ENCODE assay signal across 40 mouse cellular contexts in the genomic region with DNA sequence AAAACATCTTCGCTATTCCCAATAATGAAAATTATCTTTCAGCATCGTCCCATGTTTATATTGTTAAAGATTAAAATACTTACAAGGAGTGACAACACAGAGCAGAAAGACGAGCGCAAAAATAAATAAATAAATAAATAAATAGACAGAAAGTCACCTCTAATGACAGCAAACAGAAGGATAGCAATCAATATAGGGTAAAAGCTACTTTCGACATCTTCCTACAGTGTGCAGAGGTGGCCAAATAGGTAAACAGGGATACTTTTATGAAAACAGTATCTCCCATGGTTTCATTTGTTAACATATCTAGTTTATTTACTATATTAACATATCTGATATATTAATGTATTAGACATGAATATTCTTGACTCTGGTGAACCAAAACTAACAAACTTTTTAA. TPM values are rescaled to one million over a fixed set of nuclear protein-coding genes. Genes with fewer than 3 reads are reported as not detected.
"Had no signal": no experiment of that assay in that cellular context is flagged by ENCODE, and none has a peak within 500 bp of the region (broad histone marks: within the 10 kb centered on the region; RNA-seq: fewer than 3 reads in every experiment).

No protein-coding gene starts in this region.

- DNase-seq: heart, adult 2 months; heart, postnatal 10 days; heart, postnatal 14 days; heart, postnatal 36 days; heart, postnatal 4 days; kidney, adult 11 months; kidney, adult 18-20 months; kidney, adult 2 months; kidney, adult 8-10 months; kidney, adult 9 months; kidney, postnatal 10 days; kidney, postnatal 14 days; kidney, postnatal 25 days; kidney, postnatal 36 days; kidney, postnatal 4 days; layer of hippocampus, adult 9-11 months had no signal

- H3K4me1 ChIP-seq: hindbrain, embryonic 10.5 days; hindbrain, embryonic 13.5 days; hindbrain, embryonic 15.5 days had no signal

- H3K9me3 ChIP-seq: heart, embryonic 10.5 days; heart, embryonic 12.5 days; heart, embryonic 13.5 days; heart, embryonic 15.5 days; hindbrain, embryonic 10.5 days; hindbrain, embryonic 12.5 days; hindbrain, embryonic 13.5 days; hindbrain, embryonic 15.5 days; intestine, embryonic 15.5 days; kidney, embryonic 15.5 days had no signal

- H3K27ac ChIP-seq: heart, adult 2 months; heart, embryonic 10.5 days; heart, embryonic 13.5 days; heart, embryonic 15.5 days; hindbrain, embryonic 10.5 days; hindbrain, embryonic 12.5 days; hindbrain, embryonic 13.5 days; hindbrain, embryonic 14.5 days; hindbrain, embryonic 15.5 days; hindbrain, postnatal 0 days; kidney, embryonic 15.5 days; kidney, postnatal 0 days; layer of hippocampus, adult 2 months had no signal

- H3K9ac ChIP-seq: heart, embryonic 12.5 days; heart, embryonic 13.5 days; heart, embryonic 15.5 days; hindbrain, embryonic 12.5 days; hindbrain, embryonic 13.5 days; hindbrain, embryonic 14.5 days; hindbrain, embryonic 15.5 days; intestine, embryonic 15.5 days; kidney, embryonic 15.5 days had no signal

- H3K27me3 ChIP-seq: heart, embryonic 12.5 days; heart, embryonic 13.5 days; heart, embryonic 15.5 days; hindbrain, embryonic 12.5 days; hindbrain, embryonic 13.5 days; hindbrain, embryonic 15.5 days; intestine, embryonic 15.5 days; kidney, embryonic 15.5 days had no signal

- H3K36me3 ChIP-seq: heart, embryonic 10.5 days; heart, embryonic 12.5 days; heart, embryonic 13.5 days; heart, embryonic 15.5 days; hindbrain, embryonic 10.5 days; hindbrain, embryonic 12.5 days; hindbrain, embryonic 13.5 days; hindbrain, embryonic 15.5 days; intestine, embryonic 15.5 days; kidney, embryonic 15.5 days had no signal

- ATAC-seq: hindbrain, embryonic 16.5 days; hindbrain, postnatal 0 days; inflammation-experienced regulatory T-cells, adult 6 months; intestine, embryonic 15.5 days; intestine, embryonic 16.5 days; intestine, postnatal 0 days had no signal

- H3K4me2 ChIP-seq: heart, embryonic 11.5 days; heart, embryonic 12.5 days; heart, embryonic 13.5 days; heart, embryonic 15.5 days; hindbrain, embryonic 12.5 days; hindbrain, embryonic 13.5 days; hindbrain, embryonic 14.5 days; hindbrain, embryonic 15.5 days; kidney, embryonic 15.5 days had no signal

- H3K4me3 ChIP-seq: heart, adult 2 months; heart, embryonic 10.5 days; heart, embryonic 12.5 days; heart, embryonic 13.5 days; heart, embryonic 15.5 days; hindbrain, embryonic 10.5 days; hindbrain, embryonic 12.5 days; hindbrain, embryonic 13.5 days; hindbrain, embryonic 15.5 days; intestine, embryonic 15.5 days; kidney, embryonic 15.5 days; layer of hippocampus, adult 2 months had no signal

RNA-seq across cellular contexts. Expression of a gene that starts 34.9 kb away (rescaled TPM):
- total RNA-seq: heart, adult 2 months; heart, adult 8-10 months; heart, postnatal 14 days; heart, postnatal 36 days; hematopoietic stem cell, adult 5-6 weeks; hindbrain, postnatal 0 days had no signal
- polyA plus RNA-seq: heart, embryonic 14.5 days; hindbrain, embryonic 10.5 days; inflammation-experienced regulatory T-cells, adult 6 months; intestine, embryonic 14.5 days; kidney, adult 2 months; kidney, embryonic 14.5 days had no signal
